ENCODE assay signal across 13 mouse cellular contexts in genomic region chr8:116635261-116635660, GRCm38 (mm10).
A peak's percentile ranks its signal among the peaks of the same experiment; 100 is the strongest.
DNase-seq lines count a peak whose midpoint lies in the region; ATAC-seq lines count a peak whose summit lies in the region.
"Had no signal": no experiment of that assay in that cellular context is flagged by ENCODE, and none has a peak within 500 bp of the region (broad histone marks: within the 10 kb centered on the region; RNA-seq: fewer than 3 reads in every experiment).

No protein-coding gene starts in this region.

- DNase-seq in A20 (ENCODE audit: low read depth, low spot score) = peak; percentile 86
- DNase-seq in CD4-positive helper T cell, adult 2 months (ENCODE audit: low read depth, low spot score) = peak; percentile 86
- peak; percentile 67 to 86 for DNase-seq in thymus, adult 18-20 months
- no peak for DNase-seq in cerebellum, adult 9-10 months
- DNase-seq in gastrocnemius, postnatal 4 days (ENCODE audit: low spot score in 2 of 2) = no peak
- DNase-seq: cerebellum, adult 11 months; gastrocnemius, postnatal 25 days; right cerebral cortex, postnatal 25 days had no signal

- peak; percentile 63 for ATAC-seq in inflammation-experienced regulatory T-cells, adult 6 months
- no peak for ATAC-seq in frontal cortex, adult (ENCODE audit: low TSS enrichment)
- ATAC-seq: forebrain, embryonic 16.5 days; lung, postnatal 0 days; midbrain, embryonic 13.5 days had no signal

Comparison
In these comparisons a context has a peak if more than half of its experiments do, and no peak if none do; other contexts are left out.
1. DNase-seq: peak in A20 (single experiment), CD4-positive helper T cell, adult 2 months (single experiment) and thymus, adult 18-20 months (2 of 2); none in cerebellum, adult 9-10 months (single experiment) and gastrocnemius, postnatal 4 days (0 of 2).